Mouse (Mus musculus) C2C12 (cell line): ENCODE results near the gene Hectd4.

ENCODE experiments used
- CEBPB ChIP-seq: IDR thresholded peaks from one replicate; pipeline ENCODE4 v1.6.1; 2011; ENCODE audit warnings: low read depth, mild to moderate bottlenecking, control low read depth, moderate library complexity
- CTCF ChIP-seq: IDR thresholded peaks from one replicate; pipeline ENCODE4 v1.5.1; 2011; ENCODE audit not compliant: control insufficient read depth, insufficient read depth, insufficient read length

DNA sequence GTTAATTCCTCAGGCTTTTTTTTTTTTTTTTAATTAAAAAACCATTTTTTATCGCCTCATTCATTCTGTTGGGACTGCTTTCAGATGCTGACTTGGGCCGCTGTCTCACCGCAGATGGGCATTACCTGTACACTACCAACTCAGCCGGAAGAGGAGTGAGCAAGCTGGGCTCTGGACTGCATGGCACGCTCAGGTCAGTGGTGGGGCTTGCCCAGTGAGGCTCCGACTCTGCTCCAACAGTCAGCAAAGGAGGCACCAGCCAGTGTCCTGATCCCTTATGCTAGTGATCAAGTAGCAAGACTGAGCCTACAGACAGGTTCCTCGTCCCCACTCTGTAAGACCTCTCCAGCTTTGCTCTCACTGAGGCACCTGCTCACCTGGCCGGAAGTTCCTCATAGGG lies 42.4 kb downstream of the Hectd4 start:
- TF ChIP-seq CTCF (no peak), CEBPB (no peak)
